Mouse (Mus musculus): Measurements from ENCODE around the gene Nfe2. TPM values are rescaled to one million over a fixed set of nuclear protein-coding genes. Genes with fewer than 3 reads are reported as not detected.

Nfe2 gene
- total and polyA plus RNA-seq, 3 experiments = 0.14 TPM; not detected in 2

DNA sequence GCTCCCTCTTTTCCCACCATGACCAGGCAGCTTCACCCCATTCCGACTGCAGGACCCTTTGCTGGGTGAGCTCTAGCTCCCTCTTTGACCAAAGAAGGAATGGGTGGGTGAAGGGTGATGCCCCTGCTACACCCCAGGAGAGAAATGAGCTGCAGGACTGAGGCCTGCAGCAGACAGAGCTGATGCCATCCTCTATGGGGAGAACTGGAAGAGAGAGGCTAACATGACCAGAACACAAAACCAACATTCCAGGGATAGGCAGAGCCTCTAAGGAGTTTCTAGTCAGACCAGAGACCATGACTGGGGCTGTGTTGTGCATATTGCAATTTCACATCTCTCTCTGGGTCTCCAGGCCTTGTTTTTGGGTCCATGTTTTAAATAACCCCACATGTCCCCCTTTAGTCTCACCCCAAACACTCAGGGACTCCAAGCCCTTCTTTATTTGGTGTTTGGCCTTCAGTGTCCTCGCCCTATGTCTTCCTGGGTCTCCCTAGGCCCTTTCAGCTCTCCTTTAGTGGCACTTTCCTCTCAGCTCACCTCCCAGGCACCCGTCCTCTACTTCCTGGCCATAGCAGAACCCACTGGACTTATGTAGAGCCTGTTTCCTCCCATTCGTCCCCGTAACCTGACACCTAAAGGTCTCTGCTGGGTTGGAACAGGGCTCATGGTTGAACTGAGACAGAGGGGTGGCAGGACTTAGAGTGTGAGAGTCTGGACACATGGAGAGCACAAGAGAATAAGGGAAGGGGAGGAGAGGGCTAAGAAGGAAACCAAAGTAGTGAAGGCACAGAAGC, 43.5 kb upstream of the Nfe2 start:
- Histone ChIP-seq H3K9ac (ENCODE audit: insufficient read depth, low read depth) (no peak overlapping the region), H3K79me2 (replicated peaks; ENCODE audit: control insufficient read depth, extremely low read depth, insufficient read depth, poor library complexity, severe bottlenecking) (no peaks in the 10 kb centered on the region), H3K4me2 (ENCODE audit: insufficient read depth, low read depth, poor library complexity, severe bottlenecking) (no peak overlapping the region), H3K4me3 (replicated peaks in 1 of 3; ENCODE audit: low read depth in 2 of 3, low read length in 2 of 3, poor library complexity in 1 of 3) (no peak overlapping the region), H3K9me3 (replicated peaks; ENCODE audit: low read length) (no peaks in the 10 kb centered on the region), H3K27ac (ENCODE audit: insufficient read depth, low read depth) (no peak overlapping the region), H3K4me1 (ENCODE audit: control insufficient read depth in 1 of 2, insufficient read depth in 2 of 2) (peaks cover 16 to 91% of the 10 kb centered on the region in 2 experiments), H3K36me3 (replicated peaks in 1 of 2; ENCODE audit: control insufficient read depth in 1 of 2, insufficient read depth in 1 of 2, low read length in 1 of 2) (peaks cover 13 to 36% of the 10 kb centered on the region in 2 experiments), H3K27me3 (replicated peaks) (peaks cover 5% of the 10 kb centered on the region)
- TF ChIP-seq SIN3A (IDR thresholded peaks at IDR 0.05; ENCODE audit: low read length) = no peak
- in situ Hi-C loops (cut with MboI; ENCODE audit: low pct_ligation_motif_present, low pct_unique_long_range_greater_than_20kb, low sequenced_read_pairs) (no loop called here), dilution Hi-C loops (cut with MboI; ENCODE audit: extremely low pct_ligation_motif_present, extremely low pct_unique_long_range_greater_than_20kb, low sequenced_read_pairs) (no loop called here)
- DNase-seq (ENCODE audit: extremely low read depth) = no peak

DNA sequence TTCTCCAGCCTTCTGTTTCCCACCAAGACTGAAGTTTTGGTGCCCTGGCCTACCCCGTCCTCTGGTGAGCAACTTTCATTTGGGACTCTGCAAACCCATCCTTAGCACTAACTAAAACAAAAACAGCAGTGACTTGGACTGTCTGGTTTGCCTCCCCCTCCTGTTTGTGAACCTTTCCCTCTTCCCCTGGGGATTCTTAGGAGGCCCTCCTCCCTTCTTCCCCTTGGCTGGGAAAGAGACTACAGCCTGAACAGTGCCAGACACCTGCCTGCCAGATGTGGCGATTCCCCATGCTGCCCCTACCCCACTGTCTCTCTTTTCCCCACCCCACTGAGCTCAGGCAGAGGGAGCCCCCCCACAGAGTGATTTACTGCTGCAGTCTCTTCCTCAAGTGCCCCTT, 42.8 kb upstream of the Nfe2 start:
- dilution Hi-C loops (cut with MboI; ENCODE audit: extremely low pct_ligation_motif_present, extremely low pct_unique_long_range_greater_than_20kb, low sequenced_read_pairs) = no loop called here
- no peak overlapping the region for H3K9ac ChIP-seq (ENCODE audit: insufficient read depth, low read depth)
- H3K4me2 ChIP-seq (ENCODE audit: insufficient read depth, low read depth, poor library complexity, severe bottlenecking) = no peak overlapping the region
- no peak for DNase-seq (ENCODE audit: extremely low read depth)
- peaks cover 15 to 43% of the 10 kb centered on the region in 2 experiments for H3K36me3 ChIP-seq (replicated peaks in 1 of 2; ENCODE audit: control insufficient read depth in 1 of 2, insufficient read depth in 1 of 2, low read length in 1 of 2)
- peaks cover 5% of the 10 kb centered on the region for H3K27me3 ChIP-seq (replicated peaks)
- H3K9me3 ChIP-seq (replicated peaks; ENCODE audit: low read length) = no peaks in the 10 kb centered on the region
- no peak overlapping the region for H3K27ac ChIP-seq (ENCODE audit: insufficient read depth, low read depth)
- no peak overlapping the region for H3K4me3 ChIP-seq (replicated peaks in 1 of 3; ENCODE audit: low read depth in 2 of 3, low read length in 2 of 3, poor library complexity in 1 of 3)
- TF ChIP-seq USF1 (IDR thresholded peaks at IDR 0.05; ENCODE audit: low read depth, low read length) (no peak), PAX5 (IDR thresholded peaks at IDR 0.05; ENCODE audit: low read length) (no peak), MAZ (IDR thresholded peaks at IDR 0.05; ENCODE audit: low read depth, low read length) (no peak)
- in situ Hi-C loops (cut with MboI; ENCODE audit: low pct_ligation_motif_present, low pct_unique_long_range_greater_than_20kb, low sequenced_read_pairs) = no loop called here
- peaks cover 16 to 88% of the 10 kb centered on the region in 2 experiments for H3K4me1 ChIP-seq (ENCODE audit: control insufficient read depth in 1 of 2, insufficient read depth in 2 of 2)
- H3K79me2 ChIP-seq (replicated peaks; ENCODE audit: control insufficient read depth, extremely low read depth, insufficient read depth, poor library complexity, severe bottlenecking) = no peaks in the 10 kb centered on the region

DNA sequence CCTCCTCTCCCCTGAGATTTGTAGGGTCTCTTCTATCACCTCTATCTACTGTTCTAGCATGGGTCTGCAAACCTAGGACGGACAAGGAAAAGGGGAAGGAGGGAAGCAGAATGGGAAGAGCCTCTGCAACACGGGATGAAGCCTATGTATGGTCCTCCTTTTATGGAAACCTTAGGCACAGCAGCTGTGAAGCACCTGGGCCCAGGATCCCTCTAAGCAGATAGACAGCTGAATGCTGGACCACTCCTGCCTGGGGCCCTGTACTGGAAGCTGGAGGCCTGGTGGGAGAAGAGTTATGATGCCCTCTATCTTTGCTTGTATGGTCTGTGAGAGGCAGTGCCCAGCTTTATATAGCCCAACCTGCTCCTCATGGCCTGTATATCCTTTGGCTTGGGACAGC, 42.4 kb upstream of the Nfe2 start:
- H3K79me2 ChIP-seq (replicated peaks; ENCODE audit: control insufficient read depth, extremely low read depth, insufficient read depth, poor library complexity, severe bottlenecking) = no peaks in the 10 kb centered on the region
- H3K27me3 ChIP-seq (replicated peaks) = peaks cover 5% of the 10 kb centered on the region
- peaks cover 19 to 48% of the 10 kb centered on the region in 2 experiments for H3K36me3 ChIP-seq (replicated peaks in 1 of 2; ENCODE audit: control insufficient read depth in 1 of 2, insufficient read depth in 1 of 2, low read length in 1 of 2)
- no peak for DNase-seq (ENCODE audit: extremely low read depth)
- in situ Hi-C loops (cut with MboI; ENCODE audit: low pct_ligation_motif_present, low pct_unique_long_range_greater_than_20kb, low sequenced_read_pairs) = no loop called here
- H3K4me3 ChIP-seq (replicated peaks in 1 of 3; ENCODE audit: low read depth in 2 of 3, low read length in 2 of 3, poor library complexity in 1 of 3) = no peak overlapping the region
- no peaks in the 10 kb centered on the region for H3K9me3 ChIP-seq (replicated peaks; ENCODE audit: low read length)
- H3K4me1 ChIP-seq (ENCODE audit: control insufficient read depth in 1 of 2, insufficient read depth in 2 of 2) = peaks cover 16 to 83% of the 10 kb centered on the region in 2 experiments
- H3K4me2 ChIP-seq (ENCODE audit: insufficient read depth, low read depth, poor library complexity, severe bottlenecking) = no peak overlapping the region
- dilution Hi-C loops (cut with MboI; ENCODE audit: extremely low pct_ligation_motif_present, extremely low pct_unique_long_range_greater_than_20kb, low sequenced_read_pairs) = no loop called here
- TF ChIP-seq ELF1 (IDR thresholded peaks at IDR 0.05; ENCODE audit: low read depth, low read length) = no peak
- TF ChIP-seq KAT2A (IDR thresholded peaks at IDR 0.05; ENCODE audit: insufficient replicate concordance, low read length) = no peak
- no peak for TF ChIP-seq MXI1 (IDR thresholded peaks at IDR 0.05; ENCODE audit: low read depth, low read length)
- TF ChIP-seq POLR2A (IDR thresholded peaks at IDR 0.05; ENCODE audit: low read depth, low read length) = no peak
- peak; percentile 43; the same call in 1 of the 2 replicates for TF ChIP-seq POLR2AphosphoS2 (IDR thresholded peaks at IDR 0.05; ENCODE audit: low read depth, low read length)
- TF ChIP-seq MAZ (IDR thresholded peaks at IDR 0.05; ENCODE audit: low read depth, low read length) = no peak
- H3K27ac ChIP-seq (ENCODE audit: insufficient read depth, low read depth) = no peak overlapping the region
- H3K9ac ChIP-seq (ENCODE audit: insufficient read depth, low read depth) = no peak overlapping the region

All from CH12.LX (cell line).